Mouse (Mus musculus): ENCODE data around the gene Gnas. TPM values are rescaled to one million over a fixed set of nuclear protein-coding genes. Genes with fewer than 3 reads are reported as not detected.
A peak's percentile ranks its signal among the peaks of the same experiment; 100 is the strongest.

Gene Gnas
- polyA plus RNA-seq, 1 experiment = 173 TPM

GRCm38 (mm10) chr2:174285921-174286470 lies 1.9 kb downstream of the Gnas start:
- no peak overlapping the region; the same call in 1 of the 2 replicates for H3K27ac ChIP-seq (ENCODE audit: control insufficient read depth, insufficient read depth, low read depth, low read length, poor library complexity)
- TF ChIP-seq POLR2A (IDR thresholded peaks at IDR 0.05; ENCODE audit: borderline replicate concordance, control insufficient read depth, low read depth, low read length) (no peak), CTCF (IDR thresholded peaks at IDR 0.05; ENCODE audit: control insufficient read depth, insufficient read depth, low read length) (no peak)
- peaks cover 1% of the 10 kb centered on the region; the same call in 1 of the 2 replicates for H3K4me1 ChIP-seq (ENCODE audit: control insufficient read depth, insufficient read depth, low read length)
- no peak overlapping the region for H3K4me3 ChIP-seq (replicated peaks; ENCODE audit: control insufficient read depth, low read depth, low read length)
- WGBS = 50% methylated on average over 34 of the region's 34 CpGs

DNA sequence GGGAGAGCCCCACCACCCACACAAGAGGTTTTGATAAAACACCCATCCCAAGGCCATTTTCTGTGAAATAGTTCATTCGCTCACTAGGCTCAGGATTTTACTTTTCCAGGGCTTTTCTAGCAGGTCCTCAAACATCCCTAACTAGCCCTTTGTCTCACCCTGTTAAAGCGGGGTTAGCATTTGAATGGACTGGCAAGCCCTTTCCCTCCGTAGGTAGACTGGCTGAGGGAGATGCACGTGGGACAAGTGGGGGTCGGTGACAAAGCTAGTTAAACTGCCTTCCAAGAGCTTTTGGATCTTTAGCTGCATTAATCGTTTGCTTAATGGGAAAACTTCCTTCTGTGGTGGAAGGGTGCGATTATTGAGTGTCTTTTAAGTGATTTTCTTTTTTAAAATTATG lies 3.8 kb downstream of the Gnas start:
- TF ChIP-seq POLR2A (IDR thresholded peaks at IDR 0.05; ENCODE audit: borderline replicate concordance, control insufficient read depth, low read depth, low read length) = no peak
- TF ChIP-seq CTCF (IDR thresholded peaks at IDR 0.05; ENCODE audit: control insufficient read depth, insufficient read depth, low read length) = no peak
- WGBS = 48% methylated on average over 7 of the region's 7 CpGs
- peaks cover 1% of the 10 kb centered on the region; the same call in 1 of the 2 replicates for H3K4me1 ChIP-seq (ENCODE audit: control insufficient read depth, insufficient read depth, low read length)
- no peak overlapping the region for H3K27ac ChIP-seq (ENCODE audit: control insufficient read depth, insufficient read depth, low read depth, low read length, poor library complexity)
- no peak overlapping the region for H3K4me3 ChIP-seq (replicated peaks; ENCODE audit: control insufficient read depth, low read depth, low read length)

DNA sequence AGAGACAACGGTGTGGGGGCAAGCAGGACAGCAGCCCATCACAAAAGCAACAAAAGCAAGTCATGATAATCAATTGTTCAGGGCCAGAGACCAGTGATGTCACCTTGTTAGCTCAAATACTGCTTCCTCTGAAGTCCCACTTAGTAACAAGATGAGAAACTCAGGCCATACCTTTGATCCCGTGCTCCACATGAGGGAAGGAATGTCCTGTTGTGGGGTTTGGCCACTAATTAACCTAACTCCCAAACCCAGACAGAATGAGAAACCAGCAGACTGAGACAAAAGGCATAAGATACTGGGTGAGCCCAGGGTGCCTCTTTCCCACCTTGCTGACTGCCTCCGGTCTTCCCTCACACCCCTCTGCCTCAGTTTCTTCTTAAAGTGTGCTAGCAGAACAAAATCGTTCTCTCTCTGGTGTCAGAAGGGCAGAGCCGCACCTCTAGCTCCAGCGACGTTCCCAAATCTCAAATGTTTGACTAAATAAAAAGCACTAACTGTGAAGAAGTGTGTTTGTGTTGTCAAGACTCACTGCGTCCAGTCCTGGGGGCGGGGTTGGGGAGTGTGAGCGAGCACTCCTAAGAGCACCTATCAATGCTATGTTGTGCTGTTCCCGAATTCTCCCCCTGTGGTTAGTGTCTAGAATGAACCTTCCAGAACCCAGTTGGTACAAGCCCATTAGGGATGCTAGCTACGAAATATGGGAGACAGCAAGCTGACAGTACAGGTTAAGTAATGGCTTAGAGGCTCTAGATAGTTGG lies 4.7 kb downstream of the Gnas start:
- Histone ChIP-seq H3K4me3 (replicated peaks; ENCODE audit: control insufficient read depth, low read depth, low read length) (no peak overlapping the region), H3K4me1 (ENCODE audit: control insufficient read depth, insufficient read depth, low read length) (peaks cover 1% of the 10 kb centered on the region; the same call in 1 of the 2 replicates), H3K27ac (ENCODE audit: control insufficient read depth, insufficient read depth, low read depth, low read length, poor library complexity) (no peak overlapping the region)
- TF ChIP-seq POLR2A (IDR thresholded peaks at IDR 0.05; ENCODE audit: borderline replicate concordance, control insufficient read depth, low read depth, low read length) (no peak), CTCF (IDR thresholded peaks at IDR 0.05; ENCODE audit: control insufficient read depth, insufficient read depth, low read length) (no peak)
- WGBS = 61% methylated on average over 12 of the region's 12 CpGs

DNA sequence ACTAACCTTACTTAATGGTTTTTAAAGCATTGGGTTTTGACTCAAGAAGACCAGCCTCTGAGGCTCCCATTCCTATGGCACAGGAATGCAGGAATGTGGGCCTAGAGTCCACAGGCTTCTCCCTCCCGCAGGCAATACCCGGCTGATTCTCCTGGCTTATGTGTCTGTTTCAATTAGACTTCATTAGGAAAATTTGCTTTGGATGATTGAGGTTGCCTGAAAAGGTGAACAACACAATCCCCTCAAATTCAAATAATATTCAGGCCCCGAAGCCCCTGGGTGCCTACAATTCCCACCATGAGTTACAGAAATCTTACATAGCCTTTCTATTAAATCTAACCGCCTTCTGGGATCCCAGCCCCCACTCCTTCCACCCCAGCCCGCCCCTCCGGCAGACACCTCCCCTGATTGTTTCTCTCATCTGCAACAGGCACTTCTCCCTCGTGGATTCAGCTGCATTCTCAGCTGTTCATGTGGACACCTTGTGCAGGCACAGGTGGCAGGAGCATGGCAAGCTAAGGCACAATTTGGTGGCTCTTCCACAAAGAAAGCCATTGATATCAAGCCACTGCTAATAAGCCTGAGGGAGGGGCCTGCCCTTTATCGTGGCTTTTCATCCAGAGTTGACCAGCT lies 7.0 kb downstream of the Gnas start:
- WGBS = 69% methylated on average over 8 of the region's 8 CpGs
- no peak for TF ChIP-seq CTCF (IDR thresholded peaks at IDR 0.05; ENCODE audit: control insufficient read depth, insufficient read depth, low read length)
- TF ChIP-seq POLR2A (IDR thresholded peaks at IDR 0.05; ENCODE audit: borderline replicate concordance, control insufficient read depth, low read depth, low read length) = no peak

GRCm38 (mm10) chr2:174291662-174292030 lies 7.5 kb downstream of the Gnas start:
- Histone ChIP-seq H3K4me1 (ENCODE audit: control insufficient read depth, insufficient read depth, low read length) (peaks cover 1% of the 10 kb centered on the region; the same call in 1 of the 2 replicates), H3K27ac (ENCODE audit: control insufficient read depth, insufficient read depth, low read depth, low read length, poor library complexity) (no peak overlapping the region), H3K4me3 (replicated peaks; ENCODE audit: control insufficient read depth, low read depth, low read length) (no peak overlapping the region)
- TF ChIP-seq POLR2A (IDR thresholded peaks at IDR 0.05; ENCODE audit: borderline replicate concordance, control insufficient read depth, low read depth, low read length) (no peak), CTCF (IDR thresholded peaks at IDR 0.05; ENCODE audit: control insufficient read depth, insufficient read depth, low read length) (no peak)
- 59% methylated on average over 2 of the region's 2 CpGs for WGBS

More for the DNA sequence above, 7.0 kb downstream of the Gnas start:
- Histone ChIP-seq H3K4me3 (replicated peaks; ENCODE audit: control insufficient read depth, low read depth, low read length) (no peak overlapping the region), H3K27ac (ENCODE audit: control insufficient read depth, insufficient read depth, low read depth, low read length, poor library complexity) (no peak overlapping the region), H3K4me1 (ENCODE audit: control insufficient read depth, insufficient read depth, low read length) (peaks cover 1% of the 10 kb centered on the region; the same call in 1 of the 2 replicates)

- WGBS = 50% methylated on average over 8 of the region's 8 CpGs
- Histone ChIP-seq H3K4me3 (replicated peaks; ENCODE audit: control insufficient read depth, low read depth, low read length) (no peak overlapping the region), H3K27ac (ENCODE audit: control insufficient read depth, insufficient read depth, low read depth, low read length, poor library complexity) (no peak overlapping the region), H3K4me1 (ENCODE audit: control insufficient read depth, insufficient read depth, low read length) (peaks cover 1% of the 10 kb centered on the region; the same call in 1 of the 2 replicates)
- TF ChIP-seq CTCF (IDR thresholded peaks at IDR 0.05; ENCODE audit: control insufficient read depth, insufficient read depth, low read length) (no peak), POLR2A (IDR thresholded peaks at IDR 0.05; ENCODE audit: borderline replicate concordance, control insufficient read depth, low read depth, low read length) (no peak)
Observed at GRCm38 (mm10) chr2:174294457-174294856, 10.3 kb downstream of the Gnas start.

GRCm38 (mm10) chr2:174295175-174295899 lies 11.2 kb downstream of the Gnas start:
- H3K4me1 ChIP-seq (ENCODE audit: control insufficient read depth, insufficient read depth, low read length) = no peaks in the 10 kb centered on the region
- WGBS = 48% methylated on average over 36 of the region's 36 CpGs
- no peak overlapping the region for H3K27ac ChIP-seq (ENCODE audit: control insufficient read depth, insufficient read depth, low read depth, low read length, poor library complexity)
- peak overlapping the region; percentile 62 for H3K4me3 ChIP-seq (replicated peaks; ENCODE audit: control insufficient read depth, low read depth, low read length)
- TF ChIP-seq CTCF (IDR thresholded peaks at IDR 0.05; ENCODE audit: control insufficient read depth, insufficient read depth, low read length) = no peak
- TF ChIP-seq POLR2A (IDR thresholded peaks at IDR 0.05; ENCODE audit: borderline replicate concordance, control insufficient read depth, low read depth, low read length) = no peak
